Mouse (Mus musculus): ENCODE measurements at regions not wholly inside any gene's neighbourhood (a gene's known extent, or its start where the extent isn't known, plus 50 kb on each side); places are given as distances from the start of the nearest gene placed in this dataset.

- Histone ChIP-seq H3K27me3 (replicated peaks) (no peaks in the 10 kb centered on the region), H3K4me3 (replicated peaks in 1 of 3; ENCODE audit: low read depth in 2 of 3, low read length in 2 of 3, poor library complexity in 1 of 3) (no peak overlapping the region), H3K36me3 (replicated peaks in 1 of 2; ENCODE audit: control insufficient read depth in 1 of 2, insufficient read depth in 1 of 2, low read length in 1 of 2) (no peaks in the 10 kb centered on the region), H3K27ac (ENCODE audit: insufficient read depth, low read depth) (no peak overlapping the region), H3K9ac (ENCODE audit: insufficient read depth, low read depth) (no peak overlapping the region), H3K4me1 (ENCODE audit: control insufficient read depth in 1 of 2, insufficient read depth in 2 of 2) (peaks cover 0 to 4% of the 10 kb centered on the region in 2 experiments; a peak in 1 of 4 replicates), H3K79me2 (replicated peaks; ENCODE audit: control insufficient read depth, extremely low read depth, insufficient read depth, poor library complexity, severe bottlenecking) (no peaks in the 10 kb centered on the region), H3K9me3 (replicated peaks; ENCODE audit: low read length) (peaks cover 4% of the 10 kb centered on the region), H3K4me2 (ENCODE audit: insufficient read depth, low read depth, poor library complexity, severe bottlenecking) (no peak overlapping the region)
- TF ChIP-seq MEF2A (IDR thresholded peaks at IDR 0.05; ENCODE audit: borderline replicate concordance, low read depth, low read length): no peak
- no peak for TF ChIP-seq ZKSCAN1 (IDR thresholded peaks at IDR 0.05; ENCODE audit: borderline replicate concordance, low read depth, low read length)
- TF ChIP-seq TBP (conservative IDR thresholded peaks at IDR 0.05; ENCODE audit: low read depth, low read length): no peak
- TF ChIP-seq NRF1 (IDR thresholded peaks at IDR 0.05; ENCODE audit: low read depth, low read length): no peak
- no peak for TF ChIP-seq MYC (IDR thresholded peaks at IDR 0.05; ENCODE audit: low read depth, low read length)
- no peak for TF ChIP-seq ELF1 (IDR thresholded peaks at IDR 0.05; ENCODE audit: low read depth, low read length)
- no peak for DNase-seq (ENCODE audit: extremely low read depth)
- dilution Hi-C loops (cut with MboI; ENCODE audit: extremely low pct_ligation_motif_present, extremely low pct_unique_long_range_greater_than_20kb, low sequenced_read_pairs): no loop called here
- in situ Hi-C loops (cut with MboI; ENCODE audit: low pct_ligation_motif_present, low pct_unique_long_range_greater_than_20kb, low sequenced_read_pairs): no loop called here
Observed at GRCm38 (mm10) chr2:72753788-72754713, 226.2 kb downstream of the Sp3 start.

GRCm38 (mm10) chr2:72763454-72763853 is 216.8 kb downstream of the Sp3 start:
- no peaks in the 10 kb centered on the region for H3K9me3 ChIP-seq (replicated peaks; ENCODE audit: low read length)
- no peak overlapping the region for H3K4me3 ChIP-seq (replicated peaks in 1 of 3; ENCODE audit: low read depth in 2 of 3, low read length in 2 of 3, poor library complexity in 1 of 3)
- H3K4me2 ChIP-seq (ENCODE audit: insufficient read depth, low read depth, poor library complexity, severe bottlenecking): no peak overlapping the region
- in situ Hi-C loops (cut with MboI; ENCODE audit: low pct_ligation_motif_present, low pct_unique_long_range_greater_than_20kb, low sequenced_read_pairs): no loop called here
- TF ChIP-seq TCF12 (IDR thresholded peaks at IDR 0.05; ENCODE audit: low read depth, low read length) (no peak), ZKSCAN1 (IDR thresholded peaks at IDR 0.05; ENCODE audit: borderline replicate concordance, low read depth, low read length) (no peak), EP300 (IDR thresholded peaks at IDR 0.05; ENCODE audit: low read length) (0 out of 2 replicates have a peak, but pooled peaks have one; percentile 25), GABPA (IDR thresholded peaks at IDR 0.05; ENCODE audit: insufficient replicate concordance, low read depth, low read length) (no peak), CTCF (conservative IDR thresholded peaks at IDR 0.05 in 1 of 2, IDR thresholded peaks at IDR 0.05 in 1 of 2; ENCODE audit: low read depth in 2 of 2, low read length in 2 of 2) (peak in 1 of 2 experiments; percentile 37; a peak in 2 of 4 replicates), MEF2A (IDR thresholded peaks at IDR 0.05; ENCODE audit: borderline replicate concordance, low read depth, low read length) (no peak), RAD21 (IDR thresholded peaks at IDR 0.05; ENCODE audit: low read depth, low read length) (peak; percentile 5; the same call in 1 of the 2 replicates), ZNF384 (IDR thresholded peaks at IDR 0.05; ENCODE audit: low read depth, low read length) (peak; percentile 91), POLR2AphosphoS2 (IDR thresholded peaks at IDR 0.05; ENCODE audit: low read depth, low read length) (no peak), MYC (IDR thresholded peaks at IDR 0.05; ENCODE audit: low read depth, low read length) (no peak), BHLHE40 (IDR thresholded peaks at IDR 0.05; ENCODE audit: low read depth, low read length) (no peak), USF1 (IDR thresholded peaks at IDR 0.05; ENCODE audit: low read depth, low read length) (no peak), POLR2A (IDR thresholded peaks at IDR 0.05; ENCODE audit: low read depth, low read length) (no peak), CHD2 (IDR thresholded peaks at IDR 0.05; ENCODE audit: low read length) (no peak), HCFC1 (IDR thresholded peaks at IDR 0.05; ENCODE audit: low read depth, low read length) (no peak), SMC3 (IDR thresholded peaks at IDR 0.05; ENCODE audit: low read depth, low read length) (peak; percentile 25; the same call in 1 of the 2 replicates), IRF4 (IDR thresholded peaks at IDR 0.05; ENCODE audit: low read depth, low read length) (peak; percentile 45; the same call in 1 of the 2 replicates), ETS1 (conservative IDR thresholded peaks at IDR 0.05; ENCODE audit: low read depth, low read length) (no peak)
- no peaks in the 10 kb centered on the region for H3K79me2 ChIP-seq (replicated peaks; ENCODE audit: control insufficient read depth, extremely low read depth, insufficient read depth, poor library complexity, severe bottlenecking)
- H3K4me1 ChIP-seq (ENCODE audit: control insufficient read depth in 1 of 2, insufficient read depth in 2 of 2): 0 out of 4 replicates have a peak, but pooled peaks cover 0 to 1% of the 10 kb centered on the region in 2 experiments
- no peak overlapping the region for H3K9ac ChIP-seq (ENCODE audit: insufficient read depth, low read depth)
- DNase-seq (ENCODE audit: extremely low read depth): peak; percentile 24
- no peak overlapping the region for H3K27ac ChIP-seq (ENCODE audit: insufficient read depth, low read depth)
- H3K27me3 ChIP-seq (replicated peaks): no peaks in the 10 kb centered on the region
- no peaks in the 10 kb centered on the region for H3K36me3 ChIP-seq (replicated peaks in 1 of 2; ENCODE audit: control insufficient read depth in 1 of 2, insufficient read depth in 1 of 2, low read length in 1 of 2)
- dilution Hi-C loops (cut with MboI; ENCODE audit: extremely low pct_ligation_motif_present, extremely low pct_unique_long_range_greater_than_20kb, low sequenced_read_pairs): no loop called here
